Mouse (Mus musculus) kidney, postnatal 0 days (tissue): Measurements from ENCODE around the gene Ccdc18. TPM values are rescaled to one million over a fixed set of nuclear protein-coding genes. Genes with fewer than 3 reads are reported as not detected.

ENCODE experiments used
- ATAC-seq: fragments of 200-750 bp; cut with Nextera tagmentation; replicated peaks from 2 replicates; pipeline ENCODE4 v1.8.0; 2017; ENCODE audit warnings: low read depth, moderate number of reproducible peaks, moderate TSS enrichment, moderate library complexity; ENCODE audit not compliant: low FRiP score
- DNase-seq: peaks from one replicate; pipeline ENCODE4 v3.0.0-alpha.2; 2016; ENCODE audit warnings: low spot score
- H3K27ac ChIP-seq: fragments of 300-500 bp; sonication (generic); 2 replicates; pipeline ENCODE4 v1.5.1; 2014; ENCODE audit warnings: mild to moderate bottlenecking
- H3K27me3 ChIP-seq: fragments of 300-500 bp; sonication (generic); 2 replicates; pipeline ENCODE4 v1.6.1; 2014; ENCODE audit warnings: low read length, mixed read lengths; ENCODE audit not compliant: insufficient read depth
- H3K36me3 ChIP-seq: fragments of 300-500 bp; sonication (generic); 2 replicates; pipeline ENCODE4 v1.6.1; 2014; ENCODE audit warnings: low read length, mixed read lengths; ENCODE audit not compliant: insufficient read depth
- H3K4me1 ChIP-seq: fragments of 300-500 bp; sonication (generic); replicated peaks from 2 replicates; pipeline ENCODE4 v1.6.1; 2014; ENCODE audit warnings: antibody characterized with exemption, low read length, mixed read lengths; ENCODE audit not compliant: insufficient read depth
- H3K4me2 ChIP-seq: fragments of 300-500 bp; sonication (generic); 2 replicates; pipeline ENCODE4 v1.6.1; 2014; ENCODE audit warnings: mild to moderate bottlenecking, low read length, moderate library complexity, mixed read lengths
- H3K4me3 ChIP-seq: fragments of 300-500 bp; sonication (generic); replicated peaks from 2 replicates; pipeline ENCODE4 v1.5.1; 2014; ENCODE audit warnings: low read depth, low read length
- H3K9ac ChIP-seq: fragments of 300-500 bp; sonication (generic); 2 replicates; pipeline ENCODE4 v1.6.1; 2014; ENCODE audit warnings: low read depth, low read length
- H3K9me3 ChIP-seq: fragments of 300-500 bp; sonication (generic); replicated peaks from 2 replicates; pipeline ENCODE4 v1.6.1; 2016; ENCODE audit warnings: low read length, inconsistent platforms, mixed read lengths
- CTCF ChIP-seq: IDR thresholded peaks from 2 replicates; pipeline ENCODE4 v1.5.1; 2016; ENCODE audit warnings: antibody characterized with exemption, low read depth, mild to moderate bottlenecking, moderate library complexity
- WGBS: fragments of 180-500 bp; shearing (Covaris S2); extraction: QIAGEN DNeasy Blood & Tissue Kit; methylation state at CpG from one replicate; pipeline ENCODE4 v1.1.7; 2014; 5-methylcytosine and 5-hydroxymethylcytosine counted together
- polyA plus RNA-seq: library from polyadenylated mRNA; unstranded; fragments of >200 nt; fragmentation: Nextera tagmentation; extraction: Ambion mirVana; gene quantifications from 2 replicates; pipeline ENCODE4 v1.2.1, GENCODE M21; 2015

Ccdc18 gene
- polyA plus RNA-seq, 1 experiment from 2014 or later, result 5.7 TPM

- H3K36me3 ChIP-seq, result no peaks in the 10 kb centered on the region
- H3K4me2 ChIP-seq, result no peak overlapping the region
- ATAC-seq (no peak), DNase-seq (peak; percentile 15)
- peak; percentile 72 for TF ChIP-seq CTCF
- H3K4me3 ChIP-seq, result no peak overlapping the region
- H3K9ac ChIP-seq, result no peak overlapping the region
- 16% methylated on average over 1 of the region's 1 CpGs for WGBS
- H3K27ac ChIP-seq, result no peak overlapping the region
- no peaks in the 10 kb centered on the region for H3K9me3 ChIP-seq
- no peaks in the 10 kb centered on the region for H3K27me3 ChIP-seq
- H3K4me1 ChIP-seq, result no peaks in the 10 kb centered on the region
Observed at GRCm38 (mm10) chr5:108163695-108164094, 31.0 kb downstream of the Ccdc18 start.

- Histone ChIP-seq H3K4me2 (no peak overlapping the region), H3K4me1 (no peaks in the 10 kb centered on the region), H3K4me3 (no peak overlapping the region), H3K36me3 (no peaks in the 10 kb centered on the region), H3K27ac (no peak overlapping the region), H3K9ac (no peak overlapping the region), H3K27me3 (no peaks in the 10 kb centered on the region), H3K9me3 (no peaks in the 10 kb centered on the region)
- ATAC-seq, result no peak
- WGBS, result 86% methylated on average over 2 of the region's 2 CpGs
- no peak for DNase-seq
- TF ChIP-seq CTCF, result no peak
Observed at GRCm38 (mm10) chr5:108184050-108184449, 51.4 kb downstream of the Ccdc18 start.

GRCm38 (mm10) chr5:108188967-108189366, 56.3 kb downstream of the Ccdc18 start:
- Histone ChIP-seq H3K36me3 (no peaks in the 10 kb centered on the region), H3K9me3 (no peaks in the 10 kb centered on the region), H3K4me2 (no peak overlapping the region), H3K27me3 (no peaks in the 10 kb centered on the region), H3K4me3 (no peak overlapping the region), H3K27ac (no peak overlapping the region), H3K4me1 (no peaks in the 10 kb centered on the region), H3K9ac (no peak overlapping the region)
- DNase-seq (no peak), ATAC-seq (no peak)
- TF ChIP-seq CTCF, result peak; percentile 16; the same call in 1 of the 2 replicates

GRCm38 (mm10) chr5:108206008-108206407, 73.3 kb downstream of the Ccdc18 start:
- peak; percentile 42 for TF ChIP-seq CTCF
- ATAC-seq, result no peak
- H3K9ac ChIP-seq, result no peak overlapping the region
- H3K9me3 ChIP-seq, result no peaks in the 10 kb centered on the region
- H3K4me1 ChIP-seq, result no peaks in the 10 kb centered on the region
- H3K27ac ChIP-seq, result no peak overlapping the region
- no peaks in the 10 kb centered on the region for H3K36me3 ChIP-seq
- H3K4me3 ChIP-seq, result no peak overlapping the region
- no peak for DNase-seq
- no peak overlapping the region for H3K4me2 ChIP-seq
- no peaks in the 10 kb centered on the region for H3K27me3 ChIP-seq

GRCm38 (mm10) chr5:108211512-108211911, 78.8 kb downstream of the Ccdc18 start:
- H3K27ac ChIP-seq, result no peak overlapping the region
- H3K27me3 ChIP-seq, result no peaks in the 10 kb centered on the region
- H3K4me2 ChIP-seq, result no peak overlapping the region
- TF ChIP-seq CTCF, result no peak
- no peaks in the 10 kb centered on the region for H3K4me1 ChIP-seq
- H3K4me3 ChIP-seq, result no peak overlapping the region
- H3K9ac ChIP-seq, result no peak overlapping the region
- no peaks in the 10 kb centered on the region for H3K36me3 ChIP-seq
- no peak for DNase-seq
- ATAC-seq, result no peak
- no peaks in the 10 kb centered on the region for H3K9me3 ChIP-seq
- 90% methylated on average over 4 of the region's 4 CpGs for WGBS

GRCm38 (mm10) chr5:108214928-108215327, 82.3 kb downstream of the Ccdc18 start:
- H3K4me2 ChIP-seq, result no peak overlapping the region
- no peaks in the 10 kb centered on the region for H3K27me3 ChIP-seq
- WGBS, result 82% methylated on average over 2 of the region's 2 CpGs
- no peak overlapping the region for H3K27ac ChIP-seq
- H3K9ac ChIP-seq, result no peak overlapping the region
- H3K4me3 ChIP-seq, result no peak overlapping the region
- H3K4me1 ChIP-seq, result no peaks in the 10 kb centered on the region
- DNase-seq (no peak), ATAC-seq (no peak)
- no peak for TF ChIP-seq CTCF
- H3K9me3 ChIP-seq, result no peaks in the 10 kb centered on the region
- H3K36me3 ChIP-seq, result no peaks in the 10 kb centered on the region

GRCm38 (mm10) chr5:108224077-108224476, 91.4 kb downstream of the Ccdc18 start:
- no peak for DNase-seq
- Histone ChIP-seq H3K27me3 (no peaks in the 10 kb centered on the region), H3K4me2 (no peak overlapping the region), H3K9me3 (no peaks in the 10 kb centered on the region), H3K27ac (no peak overlapping the region), H3K9ac (no peak overlapping the region), H3K4me3 (no peak overlapping the region), H3K36me3 (no peaks in the 10 kb centered on the region), H3K4me1 (no peaks in the 10 kb centered on the region)
- no peak for ATAC-seq
- no peak for TF ChIP-seq CTCF
